Mouse (Mus musculus) erythroblast, embryonic 14.5 days (primary cell): ENCODE results near the gene Dnajb3.

ENCODE experiments used
- GATA1 ChIP-seq: IDR thresholded peaks from 2 replicates; pipeline ENCODE4 v1.6.1; 2012; ENCODE audit warnings: low read length, inconsistent platforms, mixed read lengths
- TAL1 ChIP-seq: IDR thresholded peaks from 3 replicates; pipeline ENCODE4 v1.6.1; 2012; ENCODE audit warnings: low read length, inconsistent platforms, mixed read lengths

DNA sequence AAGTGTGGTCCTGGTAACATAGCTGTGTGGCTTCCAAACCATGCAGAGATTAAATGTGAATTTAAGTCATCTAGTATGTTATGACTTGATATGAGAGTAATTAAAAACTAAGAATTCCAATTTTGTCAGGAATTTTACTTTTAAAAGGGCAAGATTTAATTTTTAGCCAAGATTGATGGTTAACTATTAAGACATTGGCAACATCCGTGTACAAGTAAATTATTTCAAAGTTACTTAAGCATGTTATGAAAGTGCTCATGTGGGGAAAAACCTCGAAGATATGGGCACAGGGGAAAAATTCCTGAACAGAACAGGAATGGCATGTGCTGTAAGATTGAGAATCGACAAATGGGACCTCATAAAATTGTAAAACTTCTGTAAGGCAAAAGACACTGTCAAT lies 8.1 kb downstream of the Dnajb3 start:
- TF ChIP-seq TAL1 (no peak), GATA1 (no peak)
